Mouse (Mus musculus): ENCODE measurements around the gene Slc25a21. TPM values are rescaled to one million over a fixed set of nuclear protein-coding genes. Genes with fewer than 3 reads are reported as not detected.

Gene Slc25a21
- polyA plus RNA-seq, 1 experiment from 2014 or later = not detected

GRCm38 (mm10) chr12:56767474-56767873 is 429.8 kb downstream of the Slc25a21 start:
- Histone ChIP-seq H3K4me2 (ENCODE audit: low read length) (no peak overlapping the region), H3K27me3 (replicated peaks; ENCODE audit: control insufficient read depth, insufficient read depth, low read length) (no peaks in the 10 kb centered on the region), H3K36me3 (ENCODE audit: control insufficient read depth, insufficient read depth, low read length) (no peaks in the 10 kb centered on the region), H3K4me1 (ENCODE audit: control insufficient read depth, insufficient read depth, low read length) (no peaks in the 10 kb centered on the region), H3K4me3 (ENCODE audit: low read depth, low read length) (no peak overlapping the region), H3K27ac (ENCODE audit: low read depth, low read length) (no peak overlapping the region), H3K9ac (ENCODE audit: low read length) (no peak overlapping the region), H3K9me3 (replicated peaks; ENCODE audit: control insufficient read depth, low read length) (no peaks in the 10 kb centered on the region)
- no peak for ATAC-seq
- WGBS = 86% methylated on average over 6 of the region's 6 CpGs
- DNase-seq (ENCODE audit: low spot score) = no peak

- WGBS = 84% methylated on average over 4 of the region's 4 CpGs
- Histone ChIP-seq H3K27me3 (replicated peaks; ENCODE audit: control insufficient read depth, insufficient read depth, low read length) (no peaks in the 10 kb centered on the region), H3K4me2 (ENCODE audit: low read length) (no peak overlapping the region), H3K4me1 (ENCODE audit: control insufficient read depth, insufficient read depth, low read length) (no peaks in the 10 kb centered on the region), H3K9ac (ENCODE audit: low read length) (no peak overlapping the region), H3K27ac (ENCODE audit: low read depth, low read length) (no peak overlapping the region), H3K36me3 (ENCODE audit: control insufficient read depth, insufficient read depth, low read length) (no peaks in the 10 kb centered on the region), H3K4me3 (ENCODE audit: low read depth, low read length) (no peak overlapping the region), H3K9me3 (replicated peaks; ENCODE audit: control insufficient read depth, low read length) (no peaks in the 10 kb centered on the region)
- ATAC-seq (no peak), DNase-seq (ENCODE audit: low spot score) (no peak)
Measured at GRCm38 (mm10) chr12:56737104-56737503, 460.2 kb downstream of the Slc25a21 start.

GRCm38 (mm10) chr12:56727631-56728030 is 469.6 kb downstream of the Slc25a21 start:
- no peak overlapping the region for H3K9ac ChIP-seq (ENCODE audit: low read length)
- no peak overlapping the region for H3K4me2 ChIP-seq (ENCODE audit: low read length)
- no peaks in the 10 kb centered on the region for H3K27me3 ChIP-seq (replicated peaks; ENCODE audit: control insufficient read depth, insufficient read depth, low read length)
- no peaks in the 10 kb centered on the region for H3K9me3 ChIP-seq (replicated peaks; ENCODE audit: control insufficient read depth, low read length)
- DNase-seq (ENCODE audit: low spot score) = no peak
- no peak overlapping the region for H3K4me3 ChIP-seq (ENCODE audit: low read depth, low read length)
- H3K27ac ChIP-seq (ENCODE audit: low read depth, low read length) = no peak overlapping the region
- WGBS = 11% methylated on average over 4 of the region's 4 CpGs
- no peaks in the 10 kb centered on the region for H3K4me1 ChIP-seq (ENCODE audit: control insufficient read depth, insufficient read depth, low read length)
- no peak for ATAC-seq
- no peaks in the 10 kb centered on the region for H3K36me3 ChIP-seq (ENCODE audit: control insufficient read depth, insufficient read depth, low read length)

DNA sequence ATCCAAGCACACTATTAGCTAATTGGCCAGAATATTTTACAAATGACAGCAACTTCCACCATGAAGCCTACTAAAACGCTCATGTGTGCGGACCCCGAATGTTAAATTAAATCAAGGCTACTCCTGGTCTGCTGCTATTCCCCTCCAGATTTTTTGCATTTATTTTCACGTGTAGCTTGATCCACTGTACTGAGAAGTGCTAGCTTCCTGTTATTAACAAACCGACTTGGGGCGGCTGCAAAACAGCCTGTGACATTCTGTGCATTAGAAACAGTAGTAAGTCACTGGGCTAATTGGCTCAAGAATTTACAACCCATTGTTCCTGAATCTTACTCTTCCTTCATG is 478.6 kb downstream of the Slc25a21 start:
- Histone ChIP-seq H3K27ac (ENCODE audit: low read depth, low read length) (no peak overlapping the region), H3K9me3 (replicated peaks; ENCODE audit: control insufficient read depth, low read length) (no peaks in the 10 kb centered on the region), H3K27me3 (replicated peaks; ENCODE audit: control insufficient read depth, insufficient read depth, low read length) (0 out of 2 replicates have a peak, but pooled peaks cover 2% of the 10 kb centered on the region), H3K4me2 (ENCODE audit: low read length) (no peak overlapping the region), H3K4me1 (ENCODE audit: control insufficient read depth, insufficient read depth, low read length) (no peaks in the 10 kb centered on the region), H3K9ac (ENCODE audit: low read length) (no peak overlapping the region), H3K36me3 (ENCODE audit: control insufficient read depth, insufficient read depth, low read length) (no peaks in the 10 kb centered on the region), H3K4me3 (ENCODE audit: low read depth, low read length) (no peak overlapping the region)
- 26% methylated on average over 6 of the region's 6 CpGs for WGBS
- ATAC-seq (no peak), DNase-seq (ENCODE audit: low spot score) (no peak)

- no peaks in the 10 kb centered on the region for H3K9me3 ChIP-seq (replicated peaks; ENCODE audit: control insufficient read depth, low read length)
- WGBS = 9% methylated on average over 14 of the region's 14 CpGs
Measured at GRCm38 (mm10) chr12:56717971-56718706, 479.1 kb downstream of the Slc25a21 start.

DNA sequence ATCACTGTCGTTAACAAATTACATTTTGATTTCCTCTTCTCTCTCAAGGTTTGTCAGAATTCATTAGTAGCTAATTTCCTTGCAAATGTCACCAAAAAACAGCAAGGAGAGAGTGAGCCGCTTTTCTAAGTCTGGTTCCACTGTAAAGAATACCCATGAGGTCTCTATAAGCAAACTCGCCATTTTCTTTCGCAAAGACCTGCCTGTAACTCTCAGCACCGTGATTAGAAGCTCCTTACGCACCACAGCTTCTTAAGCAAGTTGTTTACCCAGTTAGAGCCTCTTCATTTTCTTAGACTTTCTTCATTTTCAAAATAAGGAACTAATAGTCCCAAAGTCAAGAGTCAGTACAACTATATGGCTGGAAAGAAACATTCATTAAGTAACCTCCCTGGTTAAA is 496.3 kb downstream of the Slc25a21 start:
- Histone ChIP-seq H3K36me3 (ENCODE audit: control insufficient read depth, insufficient read depth, low read length) (no peaks in the 10 kb centered on the region), H3K27ac (ENCODE audit: low read depth, low read length) (no peak overlapping the region), H3K27me3 (replicated peaks; ENCODE audit: control insufficient read depth, insufficient read depth, low read length) (peaks cover 83% of the 10 kb centered on the region), H3K4me2 (ENCODE audit: low read length) (no peak overlapping the region), H3K4me3 (ENCODE audit: low read depth, low read length) (no peak overlapping the region), H3K4me1 (ENCODE audit: control insufficient read depth, insufficient read depth, low read length) (no peaks in the 10 kb centered on the region), H3K9ac (ENCODE audit: low read length) (no peak overlapping the region), H3K9me3 (replicated peaks; ENCODE audit: control insufficient read depth, low read length) (no peaks in the 10 kb centered on the region)
- no peak for DNase-seq (ENCODE audit: low spot score)
- WGBS = 2% methylated on average over 6 of the region's 6 CpGs
- ATAC-seq = no peak

More at GRCm38 (mm10) chr12:56717971-56718706, 479.1 kb downstream of the Slc25a21 start:
- DNase-seq (ENCODE audit: low spot score) = no peak
- Histone ChIP-seq H3K4me2 (ENCODE audit: low read length) (no peak overlapping the region), H3K27me3 (replicated peaks; ENCODE audit: control insufficient read depth, insufficient read depth, low read length) (0 out of 2 replicates have a peak, but pooled peaks cover 2% of the 10 kb centered on the region), H3K4me1 (ENCODE audit: control insufficient read depth, insufficient read depth, low read length) (no peaks in the 10 kb centered on the region), H3K4me3 (ENCODE audit: low read depth, low read length) (no peak overlapping the region), H3K9ac (ENCODE audit: low read length) (no peak overlapping the region), H3K27ac (ENCODE audit: low read depth, low read length) (no peak overlapping the region), H3K36me3 (ENCODE audit: control insufficient read depth, insufficient read depth, low read length) (no peaks in the 10 kb centered on the region)
- no peak for ATAC-seq

GRCm38 (mm10) chr12:56699915-56700900 is 497.1 kb downstream of the Slc25a21 start:
- no peak overlapping the region for H3K4me2 ChIP-seq (ENCODE audit: low read length)
- 1% methylated on average over 44 of the region's 44 CpGs for WGBS
- DNase-seq (ENCODE audit: low spot score) = no peak
- no peak overlapping the region for H3K27ac ChIP-seq (ENCODE audit: low read depth, low read length)
- peaks cover 85% of the 10 kb centered on the region for H3K27me3 ChIP-seq (replicated peaks; ENCODE audit: control insufficient read depth, insufficient read depth, low read length)
- ATAC-seq = no peak
- H3K4me3 ChIP-seq (ENCODE audit: low read depth, low read length) = no peak overlapping the region
- H3K4me1 ChIP-seq (ENCODE audit: control insufficient read depth, insufficient read depth, low read length) = no peaks in the 10 kb centered on the region
- H3K9ac ChIP-seq (ENCODE audit: low read length) = no peak overlapping the region
- H3K36me3 ChIP-seq (ENCODE audit: control insufficient read depth, insufficient read depth, low read length) = no peaks in the 10 kb centered on the region
- H3K9me3 ChIP-seq (replicated peaks; ENCODE audit: control insufficient read depth, low read length) = no peaks in the 10 kb centered on the region

GRCm38 (mm10) chr12:56699351-56699750 is 497.9 kb downstream of the Slc25a21 start:
- H3K4me2 ChIP-seq (ENCODE audit: low read length) = no peak overlapping the region
- H3K4me3 ChIP-seq (ENCODE audit: low read depth, low read length) = no peak overlapping the region
- ATAC-seq (no peak), DNase-seq (ENCODE audit: low spot score) (no peak)
- no peaks in the 10 kb centered on the region for H3K36me3 ChIP-seq (ENCODE audit: control insufficient read depth, insufficient read depth, low read length)
- no peak overlapping the region for H3K27ac ChIP-seq (ENCODE audit: low read depth, low read length)
- 3% methylated on average over 3 of the region's 3 CpGs for WGBS
- H3K9ac ChIP-seq (ENCODE audit: low read length) = no peak overlapping the region
- H3K9me3 ChIP-seq (replicated peaks; ENCODE audit: control insufficient read depth, low read length) = no peaks in the 10 kb centered on the region
- no peaks in the 10 kb centered on the region for H3K4me1 ChIP-seq (ENCODE audit: control insufficient read depth, insufficient read depth, low read length)
- peaks cover 85% of the 10 kb centered on the region for H3K27me3 ChIP-seq (replicated peaks; ENCODE audit: control insufficient read depth, insufficient read depth, low read length)

Measured in forebrain, embryonic 14.5 days (tissue).